Mouse (Mus musculus) ES-Bruce4 (cell line): ENCODE results near the gene Tfb2m.

ENCODE experiments used
- CTCF ChIP-seq: IDR thresholded peaks from one replicate; pipeline ENCODE4 v1.8.1; 2011; ENCODE audit warnings: low read depth, low read length
- POLR2A ChIP-seq: IDR thresholded peaks from one replicate; pipeline ENCODE4 v1.8.1; 2011; ENCODE audit warnings: low read length; ENCODE audit not compliant: insufficient read depth

DNA sequence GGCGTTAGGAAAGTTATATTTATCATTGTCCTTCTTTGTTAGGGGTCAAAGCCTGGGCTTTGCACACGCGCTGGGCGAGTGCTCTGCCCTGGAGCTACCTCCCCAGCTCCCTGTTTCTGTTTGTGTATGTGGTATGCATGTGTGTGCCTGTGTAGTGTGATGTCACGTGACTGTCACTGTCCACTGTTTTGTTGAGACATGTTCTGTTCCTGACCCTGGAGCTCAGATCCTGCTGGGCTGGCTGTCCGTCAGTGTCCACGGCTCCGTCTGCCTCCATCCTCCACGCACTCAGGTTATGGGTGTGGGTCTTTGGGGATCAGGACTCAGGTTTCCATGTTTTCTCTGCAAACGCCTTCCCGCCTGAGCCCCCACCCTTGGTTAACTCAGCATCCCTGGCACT lies 2.2 kb upstream of the Tfb2m start:
- TF ChIP-seq CTCF (no peak), POLR2A (no peak)
